Mouse (Mus musculus) stomach, postnatal 0 days (tissue): ENCODE measurements around the gene Pygo2.

Experiments used
- CTCF ChIP-seq: IDR thresholded peaks from 2 replicates; pipeline ENCODE4 v1.5.1; 2016; ENCODE audit warnings: antibody characterized with exemption, low read depth, mild to moderate bottlenecking, moderate library complexity
- EP300 ChIP-seq: optimal IDR thresholded peaks from 2 replicates; pipeline ENCODE3; 2016; ENCODE audit warnings: antibody characterized with exemption

DNA sequence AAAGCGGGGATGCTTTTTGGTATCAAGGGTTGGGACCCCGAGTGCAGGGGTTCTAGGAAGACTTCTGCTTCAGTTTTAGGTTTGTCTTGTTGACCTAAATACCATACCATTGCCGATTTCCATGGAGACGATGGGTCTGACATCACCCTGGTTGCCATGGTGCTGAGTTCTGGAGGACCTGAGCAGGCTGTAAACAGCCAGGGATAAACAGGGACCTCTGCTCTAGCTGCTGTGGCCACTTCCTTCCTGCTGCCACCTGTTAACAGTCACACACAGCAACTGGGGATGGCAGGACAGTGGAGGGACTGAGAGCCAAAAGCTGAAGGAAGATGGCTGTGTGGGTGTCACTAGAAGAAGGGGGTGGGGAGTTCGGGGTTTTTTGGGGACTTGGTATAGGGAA lies 7.3 kb downstream of the Pygo2 start:
- TF ChIP-seq CTCF = no peak
- no peak for TF ChIP-seq EP300
